Mouse (Mus musculus) olfactory bulb, adult 2 months (tissue): ENCODE data around the gene Hmgcs2.

Source experiments
- CTCF ChIP-seq: fragments of 200-500 bp; IDR thresholded peaks from 2 replicates; pipeline ENCODE4 v1.5.1; 2012; ENCODE audit warnings: low read depth, mild to moderate bottlenecking, low read length, moderate library complexity; ENCODE audit not compliant: insufficient read depth
- POLR2A ChIP-seq: fragments of 200-500 bp; IDR thresholded peaks from 2 replicates; pipeline ENCODE4 v1.6.1; 2012; ENCODE audit warnings: mild to moderate bottlenecking, low read depth, low read length, moderate library complexity; ENCODE audit not compliant: insufficient read depth

GRCm38 (mm10) chr3:98312867-98313266 lies 32.6 kb downstream of the Hmgcs2 start:
- TF ChIP-seq CTCF (peak; percentile 73; the same call in 1 of the 2 replicates), POLR2A (no peak)
